Mouse (Mus musculus) layer of hippocampus, postnatal 14 days (tissue): ENCODE data around the gene Slc5a10. TPM values are rescaled to one million over a fixed set of nuclear protein-coding genes. Genes with fewer than 3 reads are reported as not detected.

Experiments used
- DNase-seq, 2 experiments: peaks; one replicate each; pipeline ENCODE4 v3.0.0; 2021 to 2022; ENCODE audit warnings: low spot score in 2 of 2, mixed read lengths in 1 of 2
- total RNA-seq, 2 experiments: library from RNA; stranded (reverse); gene quantifications; 2 replicates each; pipeline ENCODE4 v1.2.3; 2021

Gene Slc5a10
- total RNA-seq, 2 experiments from 2014 or later, result 0.48 to 0.64 TPM

GRCm38 (mm10) chr11:61705581-61705980 lies 15.0 kb downstream of the Slc5a10 start:
- DNase-seq, result no peak

- DNase-seq, result no peak
Observed at GRCm38 (mm10) chr11:61702494-61702893, 18.1 kb downstream of the Slc5a10 start.

DNA sequence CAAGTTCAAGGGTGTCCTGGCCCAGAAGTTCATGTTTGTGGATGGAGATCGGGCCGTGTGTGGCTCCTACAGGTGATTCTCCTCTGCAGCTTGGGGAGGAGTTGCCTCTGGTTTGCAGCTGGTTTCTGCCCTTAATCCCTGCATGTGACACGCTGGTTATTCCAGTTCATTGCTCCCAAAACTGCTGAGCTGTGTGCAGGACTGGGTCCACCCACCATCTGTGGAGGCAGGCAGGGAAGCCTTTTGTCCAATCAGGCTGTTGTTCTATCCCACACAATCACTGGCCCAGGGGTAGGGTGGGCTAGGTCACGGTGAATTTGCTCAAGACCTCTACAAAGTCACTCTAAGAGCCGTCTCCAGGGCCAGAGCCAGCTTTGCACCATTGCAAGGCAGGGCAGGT lies 18.9 kb downstream of the Slc5a10 start:
- DNase-seq, result no peak

DNA sequence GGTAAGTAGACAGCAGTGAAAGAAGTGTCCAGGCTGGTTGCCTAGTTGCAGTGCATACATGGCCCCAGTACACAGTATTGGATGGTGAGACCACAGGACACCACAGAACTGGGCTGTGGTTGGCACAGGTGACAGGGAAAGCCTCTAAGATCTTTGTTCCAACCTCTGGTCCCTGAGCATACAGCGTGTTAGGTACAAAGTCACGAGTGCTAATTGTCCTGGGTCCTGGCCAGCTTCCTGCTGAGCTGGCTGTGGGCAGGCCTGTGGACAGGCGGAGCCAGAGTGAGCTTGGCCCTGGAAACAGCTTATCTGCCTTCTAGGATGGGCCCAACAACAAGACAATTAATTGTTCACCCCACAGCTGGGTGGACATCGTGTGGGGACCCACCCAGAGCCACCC lies 20.7 kb downstream of the Slc5a10 start:
- DNase-seq, result no peak

DNA sequence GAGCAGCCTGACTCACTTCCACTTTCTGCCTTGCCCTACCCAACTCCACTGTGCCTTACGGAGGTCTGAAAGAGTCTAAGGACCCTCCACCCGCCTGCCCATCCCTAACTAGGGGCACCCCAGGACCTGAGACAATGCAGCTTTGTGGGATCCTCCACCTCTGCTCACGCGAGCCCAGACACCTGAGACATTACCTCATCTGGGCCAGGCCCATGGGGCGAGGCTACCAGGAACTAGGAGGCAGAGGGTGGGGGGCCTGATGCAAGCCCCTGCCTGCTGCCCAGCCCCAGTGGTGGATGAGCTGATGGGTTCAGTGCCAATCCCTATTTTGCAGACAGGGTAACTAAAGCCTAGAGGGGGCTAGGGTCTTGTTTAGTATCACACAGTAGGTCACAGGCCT lies 21.2 kb downstream of the Slc5a10 start:
- no peak for DNase-seq

DNA sequence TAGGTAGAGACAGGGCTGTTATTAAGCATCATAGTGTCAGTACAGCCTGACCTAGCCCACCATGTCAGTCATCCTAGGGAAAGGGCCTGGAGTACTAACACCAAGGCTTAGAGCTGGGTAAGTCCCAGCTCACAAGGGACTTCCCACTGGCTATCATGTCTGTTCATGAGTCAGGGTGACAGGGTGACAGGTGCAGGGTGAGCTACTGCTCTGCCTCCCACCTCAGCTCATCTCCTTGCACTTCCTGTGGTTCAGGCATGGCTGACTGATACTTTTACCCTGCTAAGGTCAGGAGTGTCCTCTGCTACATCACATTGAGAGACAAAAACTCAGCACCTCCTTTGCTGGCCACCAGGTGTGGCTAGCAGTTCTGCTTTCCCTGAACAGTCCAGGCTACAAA lies 21.8 kb downstream of the Slc5a10 start:
- DNase-seq, result no peak

GRCm38 (mm10) chr11:61692996-61693395 lies 27.6 kb downstream of the Slc5a10 start:
- DNase-seq, result no peak

DNA sequence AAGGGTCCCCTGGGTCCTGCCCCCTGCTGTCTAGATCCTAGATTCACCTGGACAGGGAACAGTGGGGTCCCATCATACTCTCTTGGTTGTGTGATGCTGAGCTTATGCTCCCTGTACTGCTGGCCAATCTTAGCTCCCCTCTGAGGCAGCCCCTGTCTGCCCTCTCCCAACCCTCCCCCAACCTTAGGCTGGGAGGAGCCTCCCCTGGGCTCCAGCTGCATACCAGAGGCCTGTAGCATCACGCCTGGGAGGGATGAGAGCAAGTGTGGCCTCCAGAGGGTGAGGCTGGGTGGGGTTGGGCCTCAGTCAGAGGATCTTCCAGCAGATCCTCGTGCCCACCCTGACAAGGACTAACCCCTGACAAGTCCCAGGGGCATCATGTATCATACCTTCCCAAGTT lies 33.0 kb downstream of the Slc5a10 start:
- no peak for DNase-seq

DNA sequence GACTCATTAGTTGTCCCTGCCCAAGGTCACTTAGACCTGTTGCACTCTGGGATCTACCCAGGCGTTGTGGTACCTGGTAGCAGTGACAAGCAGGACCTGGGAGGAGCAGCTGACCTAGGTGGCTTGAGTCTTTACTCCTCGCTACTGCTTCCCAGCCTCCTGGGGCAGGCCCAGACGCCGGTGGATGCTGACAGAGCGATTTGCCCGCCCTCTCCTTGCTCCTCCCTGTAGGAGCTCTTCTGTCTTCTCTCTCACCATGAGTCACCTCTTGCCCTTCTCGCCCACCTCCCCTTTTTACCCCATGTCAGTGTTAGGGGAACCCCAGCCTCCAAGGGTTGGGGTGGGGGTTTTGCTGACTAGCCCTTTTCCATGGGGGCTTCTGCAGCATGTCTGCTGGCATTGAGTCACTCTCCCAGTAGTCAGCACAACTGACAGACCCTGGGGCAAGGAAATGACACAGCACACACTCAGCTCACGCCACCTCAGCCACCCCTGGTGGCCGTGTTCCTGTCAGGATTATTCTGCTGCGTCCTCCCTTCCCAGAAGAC lies 33.6 kb downstream of the Slc5a10 start:
- no peak for DNase-seq

GRCm38 (mm10) chr11:61686141-61686540 lies 34.5 kb downstream of the Slc5a10 start:
- no peak for DNase-seq

DNA sequence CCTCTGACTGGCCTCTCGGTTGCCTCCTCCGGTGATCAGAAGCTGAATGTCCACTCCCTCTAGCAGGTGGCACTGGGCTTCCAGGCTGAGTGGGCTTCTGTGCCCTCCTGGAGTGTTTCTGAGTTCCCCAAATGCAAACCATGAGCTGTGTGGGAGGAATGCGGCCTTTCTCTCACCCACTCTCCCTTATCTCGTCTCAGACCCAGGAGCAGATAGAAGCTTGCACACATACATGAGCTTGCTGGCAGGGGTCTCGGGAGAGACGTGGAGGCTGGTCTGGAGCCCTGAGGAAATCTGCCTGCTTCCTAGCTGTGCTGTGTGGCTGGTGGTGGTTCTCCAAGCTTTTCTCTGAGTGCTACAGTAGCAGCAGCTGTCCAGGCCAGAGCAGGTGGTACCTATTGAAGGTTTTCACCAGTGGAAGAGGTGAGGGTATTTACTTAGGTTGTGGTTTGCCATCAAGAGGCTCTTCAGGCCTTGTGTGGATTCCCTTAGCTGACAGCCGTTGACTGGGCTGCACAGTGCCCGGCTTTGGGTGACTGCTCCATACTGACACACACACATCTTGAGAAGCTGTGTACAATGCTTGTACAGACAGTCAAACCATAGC lies 35.4 kb downstream of the Slc5a10 start:
- DNase-seq, result no peak

DNA sequence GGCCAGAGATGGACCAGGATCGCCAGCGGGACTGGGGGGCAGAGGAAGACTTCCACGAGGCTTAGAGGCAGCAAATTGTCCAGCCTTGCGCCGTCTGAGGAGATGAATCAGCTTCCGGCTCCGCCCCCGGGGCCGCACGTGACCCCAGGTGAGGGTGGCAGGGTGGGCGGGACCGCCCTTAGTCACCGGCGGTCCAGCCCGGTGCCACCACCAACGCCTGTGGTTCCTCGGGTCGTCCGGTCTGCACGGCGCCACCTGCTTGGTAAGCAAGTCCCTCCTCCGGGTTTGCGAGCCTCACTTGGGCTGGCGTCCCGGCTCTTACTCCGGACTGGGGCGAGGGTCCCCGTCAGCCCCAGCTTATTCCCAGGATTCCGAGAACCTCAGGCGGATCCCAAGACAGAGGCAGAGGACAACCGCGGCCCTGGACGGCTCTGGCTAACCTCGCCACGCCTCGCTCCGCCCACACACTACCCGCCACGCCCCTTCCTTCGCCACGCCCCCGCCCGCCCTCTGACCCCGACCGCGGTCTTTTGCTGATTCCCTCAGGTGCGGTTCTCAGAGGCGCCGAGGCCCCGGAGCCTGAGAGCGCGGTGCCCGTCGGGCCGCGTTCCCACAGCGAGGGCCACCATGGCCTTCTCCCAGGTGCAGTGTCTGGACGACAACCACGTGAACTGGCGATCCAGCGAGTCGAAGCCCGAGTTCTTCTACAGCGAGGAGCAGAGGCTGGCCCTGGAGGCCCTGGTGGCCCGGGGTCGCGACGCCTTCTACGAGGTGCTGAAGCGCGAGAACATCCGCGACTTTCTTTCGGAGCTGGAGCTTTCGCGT lies 36.5 kb downstream of the Slc5a10 start, which contains the start of gene Fam83g:
Gene Fam83g (plus strand): TSS at position 185 of the 825 bp plus-strand sequence.
- DNase-seq, result no peak

DNA sequence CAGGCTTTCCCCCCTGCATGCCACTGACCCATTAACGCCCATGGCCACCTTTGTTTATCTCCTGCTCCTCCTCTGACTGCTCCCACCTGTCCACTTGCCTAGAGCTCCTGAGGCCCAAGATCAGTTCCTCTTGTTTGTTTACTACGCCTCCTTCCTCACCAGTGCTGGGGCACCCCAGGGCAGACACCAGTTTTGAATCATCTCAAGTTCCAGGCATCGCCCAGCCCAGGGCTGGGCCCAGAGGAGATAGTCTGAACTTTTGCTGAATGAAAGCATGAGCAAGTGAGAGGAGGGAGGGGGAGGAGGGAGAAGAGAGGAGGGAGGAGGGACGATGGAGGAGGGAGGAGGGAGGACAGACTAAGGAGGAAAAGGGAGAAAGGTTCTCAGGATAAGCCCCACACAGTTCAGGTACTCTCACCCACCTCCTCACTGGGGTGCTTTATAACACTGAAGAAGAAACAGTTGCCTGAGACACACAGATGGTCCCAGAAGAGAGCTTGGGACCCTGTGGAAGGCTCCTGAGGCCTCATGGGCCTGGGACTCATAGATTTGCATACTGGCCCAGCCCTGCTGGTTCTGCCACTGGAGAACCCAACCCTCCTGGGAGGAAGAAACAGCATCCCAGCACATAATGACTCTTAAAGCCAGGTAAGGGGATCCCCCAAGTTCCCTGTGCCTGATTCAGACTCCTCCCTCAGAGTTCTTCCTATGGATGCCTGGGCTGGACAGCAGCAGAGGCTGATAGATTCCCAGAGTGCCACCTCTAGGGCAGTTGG lies 41.3 kb downstream of the Slc5a10 start:
- no peak for DNase-seq

DNA sequence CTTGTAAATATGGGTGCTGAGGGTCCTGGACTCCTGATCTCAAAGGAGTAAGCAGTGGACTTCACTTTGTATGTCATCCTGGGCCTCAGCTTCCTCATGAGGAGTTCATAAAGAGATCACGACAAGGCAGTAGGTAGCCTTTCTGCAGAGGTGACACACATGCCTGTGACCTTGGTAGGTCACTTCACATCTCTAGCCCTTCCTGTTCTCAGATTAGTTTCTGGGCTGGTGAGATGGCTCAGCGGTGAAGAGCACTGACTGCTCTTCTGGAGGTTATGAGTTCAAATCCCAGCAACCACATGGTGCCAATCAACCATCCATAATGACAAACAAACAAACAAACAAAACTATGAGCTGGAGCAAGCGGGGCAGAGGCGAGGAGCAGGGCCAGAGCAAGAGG lies 42.9 kb downstream of the Slc5a10 start:
- no peak for DNase-seq

DNA sequence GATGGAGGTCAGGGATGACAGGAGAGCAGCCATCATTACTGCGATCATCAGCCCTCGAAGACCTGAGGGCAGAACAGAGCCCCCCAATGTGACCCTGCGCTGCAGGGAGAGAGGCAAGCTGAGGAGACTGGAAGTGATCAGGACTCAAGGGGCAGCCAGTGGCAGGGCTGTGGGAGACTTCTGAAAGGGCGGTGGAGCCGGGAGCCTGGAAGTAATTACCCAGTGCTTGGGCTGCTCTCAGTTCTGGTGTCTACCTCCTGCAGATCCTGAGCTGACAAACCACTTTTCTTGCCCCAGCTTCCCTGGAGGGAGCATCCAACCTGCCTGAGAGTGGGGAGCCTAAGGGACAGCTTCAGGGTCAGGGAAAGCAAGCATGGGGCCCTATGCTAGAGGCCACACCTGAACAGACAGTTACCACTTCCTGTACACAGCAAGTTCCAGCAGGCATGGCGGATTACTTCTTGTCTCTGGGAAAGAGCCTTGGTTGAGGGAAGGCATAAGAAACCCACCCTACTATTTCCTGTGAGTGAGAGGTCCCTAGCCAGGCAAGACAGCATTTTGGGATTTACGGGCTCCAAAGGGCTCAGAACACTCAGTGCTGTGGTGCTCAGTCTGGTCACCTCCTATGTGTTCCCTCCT lies 44.3 kb downstream of the Slc5a10 start:
- no peak for DNase-seq

DNA sequence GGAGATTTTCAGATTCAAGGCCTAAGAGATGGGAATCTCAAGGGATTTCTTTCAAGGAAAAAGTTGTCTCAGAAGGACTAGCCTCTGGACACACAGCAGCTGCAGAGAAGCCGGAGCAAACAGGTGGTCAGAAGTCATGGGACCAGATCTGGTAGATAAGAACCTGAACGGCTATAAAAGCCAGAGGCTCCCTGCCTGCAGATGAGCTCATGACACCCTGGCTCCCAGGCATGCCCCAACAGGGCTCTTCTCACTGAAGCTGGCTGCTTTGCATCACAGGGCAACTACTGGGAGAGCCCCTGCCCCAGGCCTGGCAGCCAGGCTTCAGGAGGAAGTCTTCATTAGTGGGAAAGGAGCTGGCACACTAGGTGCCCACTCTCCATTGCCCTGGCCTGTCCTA lies 45.3 kb downstream of the Slc5a10 start:
- no peak for DNase-seq

DNA sequence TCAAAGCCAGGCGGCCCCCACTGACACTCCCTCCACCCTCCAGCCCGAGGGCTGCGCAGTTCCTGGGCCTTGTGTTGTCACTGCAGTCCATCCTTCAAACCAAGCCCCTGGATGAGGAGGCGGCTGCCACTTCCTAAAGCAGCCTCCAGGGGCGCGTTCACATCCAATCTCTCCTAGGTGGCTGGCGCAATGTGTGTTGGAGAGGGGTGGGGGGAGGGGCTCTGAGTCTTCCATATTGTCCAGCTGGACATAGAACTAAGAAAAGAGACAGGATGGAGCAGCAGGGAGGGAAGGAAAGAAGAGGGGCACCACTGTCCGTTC lies 45.8 kb downstream of the Slc5a10 start:
- no peak for DNase-seq

DNA sequence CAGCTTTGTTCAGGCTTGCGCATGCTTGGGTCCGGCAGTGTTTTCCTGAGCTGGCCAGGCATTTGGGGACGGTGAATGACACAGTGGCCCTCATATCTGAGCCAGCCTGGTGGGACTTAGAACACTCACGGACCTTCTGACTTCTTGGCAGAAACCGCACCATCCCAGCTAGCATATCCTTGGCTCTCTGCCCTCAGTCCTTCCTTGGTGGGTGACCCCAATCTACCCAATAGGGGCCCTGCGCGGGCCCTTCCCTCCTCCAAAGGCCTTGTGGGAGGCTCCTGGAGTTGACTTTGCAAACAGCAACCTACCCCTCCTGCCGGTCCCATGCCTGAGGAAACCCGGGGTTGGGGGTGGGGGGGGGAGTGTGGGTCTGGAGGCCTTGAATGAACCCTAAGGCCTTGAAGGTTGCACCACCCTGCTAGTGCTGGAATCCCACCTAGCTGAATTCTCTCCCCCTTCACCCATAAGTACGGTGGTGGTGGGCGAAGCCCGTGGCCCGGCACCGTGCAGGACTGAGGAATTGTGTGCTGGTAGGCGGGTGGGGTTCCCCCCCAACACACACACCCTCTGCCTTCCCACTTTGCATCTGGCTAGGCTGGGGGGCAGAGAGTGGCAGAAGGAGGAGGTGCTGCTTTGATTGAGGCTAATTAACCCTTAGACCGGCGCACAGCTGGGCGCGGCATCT lies 46.3 kb downstream of the Slc5a10 start:
- no peak for DNase-seq

DNA sequence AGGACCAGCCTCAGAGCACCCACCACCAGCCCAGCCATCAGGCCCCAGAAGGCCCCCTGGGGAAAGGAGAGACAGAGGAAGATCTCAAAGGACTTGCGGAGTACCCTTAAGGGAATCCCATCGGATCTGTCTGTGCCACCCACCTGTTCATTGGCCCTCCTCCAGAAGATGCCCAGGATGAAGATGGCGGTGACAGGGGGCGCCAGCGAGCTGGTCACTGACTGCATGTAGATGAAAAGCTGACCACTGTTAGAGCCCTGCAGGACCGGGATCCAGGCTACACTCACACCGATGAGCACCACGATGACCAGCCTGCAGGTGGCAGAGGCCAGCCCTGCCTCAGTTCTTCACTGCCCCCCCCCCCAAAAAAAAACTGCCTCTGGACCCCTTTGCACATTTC lies 46.9 kb downstream of the Slc5a10 start:
- peak in 1 of 2 experiments; percentile 34 for DNase-seq

DNA sequence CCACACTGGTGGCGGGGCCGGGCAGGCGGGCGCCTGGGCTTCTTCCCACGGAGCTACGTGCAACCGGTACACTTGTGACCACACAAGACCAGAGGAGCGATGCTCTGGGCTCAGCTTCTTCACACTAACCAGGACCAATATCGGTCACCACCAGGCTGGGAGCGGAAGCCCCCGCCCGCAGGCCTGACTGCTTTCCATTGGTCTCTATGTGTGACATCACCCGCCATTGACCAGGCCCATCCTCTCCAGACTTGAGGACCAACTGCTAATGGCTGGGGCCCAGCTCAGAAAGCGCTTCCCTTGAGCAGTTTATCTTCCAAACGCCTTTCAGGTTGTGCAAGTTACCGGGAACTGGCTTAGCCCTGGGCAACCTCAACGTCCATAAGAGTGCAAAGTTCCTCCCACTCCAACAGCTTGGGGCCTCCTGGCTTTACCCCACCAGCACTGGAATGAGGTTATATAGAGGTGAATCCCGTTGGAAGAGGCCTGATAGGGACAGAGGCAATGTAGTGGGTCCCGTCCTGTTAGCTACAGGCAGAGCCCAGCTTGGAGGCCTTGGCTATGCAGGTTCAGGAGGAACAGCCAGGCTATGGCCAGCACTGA lies 48.7 kb downstream of the Slc5a10 start:
- DNase-seq, result no peak
